Mouse (Mus musculus): ENCODE results near the gene Lrrn4cl.
A peak's percentile ranks its signal among the peaks of the same experiment; 100 is the strongest.
"Not testable (repeated sequence)": the region's sequence is repeated elsewhere in the genome, so short reads cannot be mapped to it uniquely, and the experiment has no call there.

The Lrrn4cl gene

GRCm38 (mm10) chr19:8838041-8838730, 12.4 kb upstream of the Lrrn4cl start:
- DNase-seq (ENCODE audit: low spot score in 2 of 2), result peak in 1 of 2 experiments; percentile 48

GRCm38 (mm10) chr19:8839103-8839907, 11.3 kb upstream of the Lrrn4cl start, which contains the start of gene Gng3:
Gene Gng3 (minus strand): TSS chr19:8839194.
- DNase-seq (ENCODE audit: low spot score in 2 of 2), result peak; percentile 88 to 90

- peak; percentile 69 to 80 for DNase-seq (ENCODE audit: low spot score in 2 of 2)
Observed at GRCm38 (mm10) chr19:8839908-8840791, 10.4 kb upstream of the Lrrn4cl start.

- no peak for DNase-seq (ENCODE audit: low spot score in 2 of 2)
Observed at GRCm38 (mm10) chr19:8841012-8841411, 9.6 kb upstream of the Lrrn4cl start.

GRCm38 (mm10) chr19:8842961-8843360, 7.6 kb upstream of the Lrrn4cl start:
- no peak for DNase-seq (ENCODE audit: low spot score in 2 of 2)

GRCm38 (mm10) chr19:8844371-8845129, 6.0 kb upstream of the Lrrn4cl start:
- DNase-seq (ENCODE audit: low spot score in 2 of 2), result peak; percentile 71 to 82

- no peak for DNase-seq (ENCODE audit: low spot score in 2 of 2)
Observed at GRCm38 (mm10) chr19:8848356-8848755, 2.2 kb upstream of the Lrrn4cl start.

- no peak for DNase-seq (ENCODE audit: low spot score in 2 of 2)
Observed at GRCm38 (mm10) chr19:8851639-8852038, 1.1 kb downstream of the Lrrn4cl start.

GRCm38 (mm10) chr19:8852236-8852928, 1.8 kb downstream of the Lrrn4cl start:
- DNase-seq (ENCODE audit: low spot score in 2 of 2), result no peak

GRCm38 (mm10) chr19:8853117-8853516, 2.5 kb downstream of the Lrrn4cl start:
- DNase-seq (ENCODE audit: low spot score in 2 of 2), result peak in 1 of 2 experiments; percentile 55

GRCm38 (mm10) chr19:8857689-8858088, 7.1 kb downstream of the Lrrn4cl start:
- DNase-seq (ENCODE audit: low spot score in 2 of 2), result no peak

GRCm38 (mm10) chr19:8859018-8859417, 8.4 kb downstream of the Lrrn4cl start:
- DNase-seq (ENCODE audit: low spot score in 2 of 2), result no peak

GRCm38 (mm10) chr19:8864265-8864664, 13.7 kb downstream of the Lrrn4cl start:
- no peak for DNase-seq (ENCODE audit: low spot score in 2 of 2)

- DNase-seq (ENCODE audit: low spot score in 2 of 2), result not testable (repeated sequence)
Observed at GRCm38 (mm10) chr19:8870381-8870780, 19.8 kb downstream of the Lrrn4cl start.

- DNase-seq (ENCODE audit: low spot score in 2 of 2), result no peak
Observed at GRCm38 (mm10) chr19:8870838-8871237, 20.3 kb downstream of the Lrrn4cl start.

GRCm38 (mm10) chr19:8871267-8872186, 21.0 kb downstream of the Lrrn4cl start, which contains the start of gene Ubxn1:
Gene Ubxn1 (plus strand): TSS chr19:8871496.
- DNase-seq (ENCODE audit: low spot score in 2 of 2), result peak; percentile 98 to 100

- DNase-seq (ENCODE audit: low spot score in 2 of 2), result no peak
Observed at GRCm38 (mm10) chr19:8872266-8872840, 21.8 kb downstream of the Lrrn4cl start.

- DNase-seq (ENCODE audit: low spot score in 2 of 2), result no peak
Observed at GRCm38 (mm10) chr19:8875031-8875430, 24.5 kb downstream of the Lrrn4cl start.
